Mouse (Mus musculus) intestine, embryonic 16.5 days (tissue): Measurements from ENCODE around the gene Gnptg. TPM values are rescaled to one million over a fixed set of nuclear protein-coding genes. Genes with fewer than 3 reads are reported as not detected.

Experiments
- ATAC-seq: fragments of 200-750 bp; cut with Nextera tagmentation; 2 replicates; pipeline ENCODE4 v1.8.0; 2017; ENCODE audit warnings: moderate TSS enrichment, moderate library complexity
- H3K27ac ChIP-seq: fragments of 300-500 bp; sonication (generic); 2 replicates; pipeline ENCODE4 v1.5.1; 2014; ENCODE audit warnings: mild to moderate bottlenecking, low read length
- H3K27me3 ChIP-seq: fragments of 300-500 bp; sonication (generic); replicated peaks from 2 replicates; pipeline ENCODE4 v1.6.1; 2014; ENCODE audit warnings: low read length, control low read depth, mixed read lengths; ENCODE audit not compliant: control insufficient read depth, insufficient read depth
- H3K36me3 ChIP-seq: fragments of 300-500 bp; sonication (generic); 2 replicates; pipeline ENCODE4 v1.6.1; 2014; ENCODE audit warnings: low read length, control low read depth; ENCODE audit not compliant: control insufficient read depth, insufficient read depth
- H3K4me1 ChIP-seq: fragments of 300-500 bp; sonication (generic); 2 replicates; pipeline ENCODE4 v1.6.1; 2014; ENCODE audit warnings: low read length, control low read depth, mixed read lengths; ENCODE audit not compliant: control insufficient read depth, insufficient read depth
- H3K4me2 ChIP-seq: fragments of 300-500 bp; sonication (generic); 2 replicates; pipeline ENCODE4 v1.6.1; 2014; ENCODE audit warnings: low read depth, low read length, control low read depth
- H3K4me3 ChIP-seq: fragments of 300-500 bp; sonication (generic); 2 replicates; pipeline ENCODE4 v1.5.1; 2014; ENCODE audit warnings: mild to moderate bottlenecking, low read length
- H3K9ac ChIP-seq: fragments of 300-500 bp; sonication (generic); 2 replicates; pipeline ENCODE4 v1.6.1; 2014; ENCODE audit warnings: low read depth, low read length
- H3K9me3 ChIP-seq: fragments of 300-500 bp; sonication (generic); 2 replicates; pipeline ENCODE4 v1.6.1; 2016; ENCODE audit warnings: low read length, control low read depth; ENCODE audit not compliant: control insufficient read depth
- WGBS: fragments of 180-500 bp; shearing (Covaris S2); extraction: QIAGEN DNeasy Blood & Tissue Kit; methylation state at CpG from one replicate; pipeline ENCODE4 v1.1.7; 2014; 5-methylcytosine and 5-hydroxymethylcytosine counted together
- polyA plus RNA-seq: library from polyadenylated mRNA; unstranded; fragments of >200 nt; fragmentation: Nextera tagmentation; extraction: Ambion mirVana; gene quantifications from 2 replicates; pipeline ENCODE4 v1.2.1, GENCODE M21; 2015

Gnptg gene
- polyA plus RNA-seq, 1 experiment from 2014 or later = 45.8 TPM

DNA sequence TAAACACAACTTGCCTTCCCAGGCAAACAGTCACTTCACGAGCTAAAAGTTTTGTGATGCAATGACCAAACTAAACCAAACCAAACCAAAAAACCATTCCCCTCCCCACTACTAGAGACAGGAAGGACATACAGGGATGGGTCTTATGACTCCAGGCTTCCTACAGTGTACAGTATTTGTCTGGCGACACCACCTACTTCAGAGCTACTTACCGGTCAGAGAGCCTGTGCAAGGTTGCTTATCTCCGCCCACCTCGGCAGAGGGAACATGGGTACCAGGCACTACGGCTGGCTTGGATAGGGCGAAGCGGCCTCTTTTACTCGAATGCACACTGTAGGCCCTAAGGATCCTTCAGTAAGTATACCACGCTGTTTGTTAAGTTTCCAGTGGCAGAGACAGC lies 32.4 kb upstream of the Gnptg start:
- H3K4me1 ChIP-seq = peaks cover 20% of the 10 kb centered on the region
- H3K27ac ChIP-seq = peak overlapping the region; percentile 99
- H3K27me3 ChIP-seq = no peaks in the 10 kb centered on the region
- no peaks in the 10 kb centered on the region for H3K9me3 ChIP-seq
- peak overlapping the region; percentile 96 for H3K4me3 ChIP-seq
- peaks cover 13% of the 10 kb centered on the region for H3K36me3 ChIP-seq
- peak; percentile 16; the same call in 1 of the 2 replicates for ATAC-seq
- H3K4me2 ChIP-seq = peak overlapping the region; percentile 97
- 0% methylated on average over 10 of the region's 10 CpGs for WGBS
- H3K9ac ChIP-seq = peak overlapping the region; percentile 100

- Histone ChIP-seq H3K4me3 (no peak overlapping the region), H3K27me3 (no peaks in the 10 kb centered on the region), H3K27ac (no peak overlapping the region), H3K36me3 (peaks cover 22% of the 10 kb centered on the region), H3K9ac (no peak overlapping the region), H3K4me2 (peak overlapping the region; percentile 97; the same call in 1 of the 2 replicates), H3K4me1 (peaks cover 20% of the 10 kb centered on the region), H3K9me3 (no peaks in the 10 kb centered on the region)
- 73% methylated on average over 2 of the region's 2 CpGs for WGBS
- ATAC-seq = no peak
Measured at GRCm38 (mm10) chr17:25270795-25271335, 30.9 kb upstream of the Gnptg start.

DNA sequence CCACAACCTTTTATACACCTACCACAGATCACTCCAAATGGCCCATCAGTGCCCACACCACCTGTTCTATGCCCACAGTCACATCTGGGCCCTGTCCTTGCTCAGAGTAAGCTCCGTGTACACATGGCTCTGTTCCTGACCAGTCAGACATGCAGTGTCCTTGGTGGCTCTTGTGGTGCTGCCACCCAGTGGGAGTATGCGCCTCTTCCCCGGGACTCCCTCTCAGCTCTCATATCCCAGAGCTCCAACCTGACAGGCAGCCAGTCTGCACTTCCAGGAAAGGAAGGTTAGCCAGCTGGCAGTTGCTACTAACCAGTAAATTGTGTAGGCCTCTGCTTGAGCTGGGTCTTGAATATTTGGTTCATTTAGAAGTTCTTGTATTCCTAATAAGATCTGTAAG lies 24.5 kb upstream of the Gnptg start:
- no peak for ATAC-seq
- no peak overlapping the region for H3K9ac ChIP-seq
- H3K4me3 ChIP-seq = no peak overlapping the region
- no peaks in the 10 kb centered on the region for H3K4me1 ChIP-seq
- no peak overlapping the region for H3K27ac ChIP-seq
- H3K27me3 ChIP-seq = no peaks in the 10 kb centered on the region
- H3K9me3 ChIP-seq = no peaks in the 10 kb centered on the region
- WGBS = 55% methylated on average over 3 of the region's 3 CpGs
- H3K4me2 ChIP-seq = no peak overlapping the region
- peaks cover 48% of the 10 kb centered on the region for H3K36me3 ChIP-seq

GRCm38 (mm10) chr17:25257804-25258261 lies 17.9 kb upstream of the Gnptg start:
- no peaks in the 10 kb centered on the region for H3K9me3 ChIP-seq
- H3K27ac ChIP-seq = no peak overlapping the region
- no peak for ATAC-seq
- H3K4me3 ChIP-seq = no peak overlapping the region
- peaks cover 12% of the 10 kb centered on the region for H3K36me3 ChIP-seq
- H3K9ac ChIP-seq = no peak overlapping the region
- H3K27me3 ChIP-seq = peaks cover 19% of the 10 kb centered on the region
- WGBS = 45% methylated on average over 6 of the region's 6 CpGs
- peaks cover 11% of the 10 kb centered on the region for H3K4me1 ChIP-seq
- H3K4me2 ChIP-seq = no peak overlapping the region

DNA sequence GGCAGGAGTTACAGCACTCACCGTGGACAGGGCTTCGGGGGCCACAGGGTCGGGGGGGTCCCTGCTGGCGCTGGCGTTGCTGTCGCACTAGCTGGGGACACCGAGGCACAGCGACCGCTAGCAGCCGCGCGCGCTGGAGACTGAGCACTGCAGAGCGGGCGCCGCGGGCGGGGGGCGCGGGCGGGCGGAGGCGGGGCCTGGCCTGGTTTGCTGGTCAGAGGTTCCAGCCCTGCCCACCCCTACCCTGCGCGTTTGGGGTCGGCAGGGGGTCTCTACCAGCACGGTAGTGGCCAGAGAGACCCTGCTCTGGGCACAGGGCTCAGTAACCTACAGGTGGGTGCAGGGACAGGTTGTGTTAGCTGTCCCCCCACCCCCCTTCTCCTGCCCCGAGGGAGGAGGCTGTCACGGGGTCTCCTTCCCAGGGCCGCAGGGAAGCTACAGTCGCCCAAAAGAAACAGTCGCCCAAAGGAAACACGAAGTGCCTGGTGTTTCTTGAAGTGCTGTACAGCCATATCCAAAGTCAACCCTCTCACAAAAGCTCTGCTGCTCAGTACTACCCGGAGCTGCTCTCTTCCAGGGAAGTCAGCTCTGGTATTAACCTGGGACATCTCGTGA lies 16.3 kb upstream of the Gnptg start, which contains the start of gene Baiap3:
Gene Baiap3, minus strand, starts transcription at position 225 of the 615 bp plus-strand sequence.
- 3% methylated on average over 35 of the region's 35 CpGs for WGBS
- peaks cover 19% of the 10 kb centered on the region for H3K27me3 ChIP-seq
- peak within 1 kb of the TSS; percentile 53 for H3K9ac ChIP-seq
- no peak within 1 kb of the TSS for H3K27ac ChIP-seq
- H3K36me3 ChIP-seq = 0 out of 2 replicates have a peak, but pooled peaks cover 7% of the 10 kb centered on the region
- peak within 1 kb of the TSS; percentile 75 for H3K4me2 ChIP-seq
- H3K9me3 ChIP-seq = no peaks in the 10 kb centered on the region
- H3K4me1 ChIP-seq = peaks cover 11% of the 10 kb centered on the region
- peak; percentile 19; the same call in 1 of the 2 replicates for ATAC-seq
- peak within 1 kb of the TSS; percentile 45 for H3K4me3 ChIP-seq

GRCm38 (mm10) chr17:25255110-25255509 lies 15.2 kb upstream of the Gnptg start:
- H3K36me3 ChIP-seq = 0 out of 2 replicates have a peak, but pooled peaks cover 5% of the 10 kb centered on the region
- H3K9ac ChIP-seq = no peak overlapping the region
- H3K27me3 ChIP-seq = peaks cover 19% of the 10 kb centered on the region
- ATAC-seq = no peak
- 58% methylated on average over 2 of the region's 2 CpGs for WGBS
- no peak overlapping the region; the same call in 1 of the 2 replicates for H3K4me2 ChIP-seq
- no peak overlapping the region for H3K4me3 ChIP-seq
- H3K9me3 ChIP-seq = no peaks in the 10 kb centered on the region
- peaks cover 11% of the 10 kb centered on the region for H3K4me1 ChIP-seq
- no peak overlapping the region for H3K27ac ChIP-seq

DNA sequence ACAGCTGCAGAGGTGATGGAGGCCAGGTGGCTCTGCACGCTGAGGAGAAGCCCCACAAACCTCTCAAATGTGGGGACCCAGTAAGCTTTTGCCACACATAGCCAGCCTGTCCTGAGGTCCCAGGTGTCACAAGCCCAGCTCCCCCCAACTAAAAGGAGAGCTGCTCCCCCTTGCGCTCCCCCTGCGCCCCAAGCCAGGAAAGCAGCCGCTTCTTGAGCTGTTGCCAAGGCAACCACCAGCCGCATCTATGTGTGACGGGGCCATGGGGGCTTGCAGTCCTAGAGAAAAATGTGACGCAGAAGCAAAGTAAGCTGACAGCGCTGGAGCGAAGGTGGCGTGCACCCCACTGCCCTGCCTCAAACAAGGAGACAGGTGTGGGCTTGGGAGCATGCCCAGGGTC lies 13.8 kb upstream of the Gnptg start:
- H3K9me3 ChIP-seq = no peaks in the 10 kb centered on the region
- H3K9ac ChIP-seq = no peak overlapping the region
- H3K27me3 ChIP-seq = peaks cover 19% of the 10 kb centered on the region
- no peak overlapping the region for H3K4me2 ChIP-seq
- no peak overlapping the region for H3K27ac ChIP-seq
- WGBS = 31% methylated on average over 10 of the region's 10 CpGs
- H3K36me3 ChIP-seq = no peaks in the 10 kb centered on the region
- peaks cover 11% of the 10 kb centered on the region for H3K4me1 ChIP-seq
- no peak for ATAC-seq
- no peak overlapping the region for H3K4me3 ChIP-seq

DNA sequence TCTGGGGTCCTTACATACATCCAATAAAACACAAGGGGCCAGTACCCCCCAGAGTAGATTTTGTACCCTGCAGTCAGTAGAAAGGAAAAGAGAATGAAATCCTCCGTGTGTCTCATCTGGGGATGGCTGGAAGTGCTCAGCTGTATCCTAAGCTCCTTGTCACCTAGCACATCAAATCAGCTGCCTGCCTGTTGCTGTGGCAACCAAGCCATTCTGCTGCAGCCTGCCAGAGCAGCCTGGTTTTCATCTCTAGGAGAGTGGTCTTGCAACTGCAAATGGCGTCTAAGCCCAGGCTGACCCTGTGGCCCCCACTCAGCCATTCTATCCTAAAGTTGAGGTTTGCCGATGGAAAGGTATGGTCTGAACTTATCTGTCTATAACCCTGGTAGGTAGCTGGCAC lies 12.7 kb upstream of the Gnptg start:
- 30% methylated on average over 3 of the region's 3 CpGs for WGBS
- no peak for ATAC-seq
- H3K4me3 ChIP-seq = no peak overlapping the region
- H3K9ac ChIP-seq = no peak overlapping the region
- peaks cover 19% of the 10 kb centered on the region for H3K27me3 ChIP-seq
- peaks cover 11% of the 10 kb centered on the region for H3K4me1 ChIP-seq
- no peak overlapping the region for H3K4me2 ChIP-seq
- no peak overlapping the region for H3K27ac ChIP-seq
- H3K9me3 ChIP-seq = no peaks in the 10 kb centered on the region
- H3K36me3 ChIP-seq = no peaks in the 10 kb centered on the region

- Histone ChIP-seq H3K27ac (no peak overlapping the region), H3K4me3 (no peak overlapping the region), H3K27me3 (peaks cover 13% of the 10 kb centered on the region), H3K4me1 (no peaks in the 10 kb centered on the region), H3K9me3 (no peaks in the 10 kb centered on the region), H3K4me2 (no peak overlapping the region), H3K9ac (no peak overlapping the region), H3K36me3 (no peaks in the 10 kb centered on the region)
- ATAC-seq = no peak
- WGBS = 76% methylated on average over 8 of the region's 8 CpGs
Measured at GRCm38 (mm10) chr17:25250181-25250835, 10.4 kb upstream of the Gnptg start.
